Mouse (Mus musculus) heart, embryonic 10.5 days (tissue): ENCODE measurements around the gene Pik3r5. TPM values are rescaled to one million over a fixed set of nuclear protein-coding genes. Genes with fewer than 3 reads are reported as not detected.

ENCODE experiments used
- DNase-seq: peaks from one replicate; pipeline ENCODE4 v3.0.0-alpha.2; 2017; ENCODE audit warnings: low spot score
- H3K27ac ChIP-seq: fragments of 300-500 bp; sonication (generic); 2 replicates; pipeline ENCODE4 v1.5.1; 2016; ENCODE audit warnings: mild to moderate bottlenecking
- H3K27me3 ChIP-seq: fragments of 300-500 bp; sonication (generic); 2 replicates; pipeline ENCODE4 v1.6.1; 2016; ENCODE audit warnings: mild to moderate bottlenecking; ENCODE audit not compliant: poor library complexity, insufficient read depth, severe bottlenecking
- H3K36me3 ChIP-seq: fragments of 300-500 bp; sonication (generic); 2 replicates; pipeline ENCODE4 v1.6.1; 2016; ENCODE audit warnings: mild to moderate bottlenecking, moderate library complexity
- H3K4me1 ChIP-seq: fragments of 300-500 bp; sonication (generic); 2 replicates; pipeline ENCODE4 v1.6.1; 2016; ENCODE audit warnings: mild to moderate bottlenecking
- H3K4me3 ChIP-seq: fragments of 300-500 bp; sonication (generic); 2 replicates; pipeline ENCODE4 v1.5.1; 2016; ENCODE audit warnings: mild to moderate bottlenecking, moderate library complexity
- H3K9me3 ChIP-seq: fragments of 300-500 bp; sonication (generic); 2 replicates; pipeline ENCODE4 v1.6.1; 2016; ENCODE audit warnings: mild to moderate bottlenecking, moderate library complexity
- WGBS: fragments of 180-500 bp; shearing (Covaris S2); methylation state at CpG from one replicate; pipeline ENCODE4 v1.1.7; 2016; 5-methylcytosine and 5-hydroxymethylcytosine counted together
- polyA plus RNA-seq: library from polyadenylated mRNA; unstranded; fragments of >200 nt; fragmentation: Nextera tagmentation; extraction: Ambion mirVana; gene quantifications from 2 replicates; pipeline ENCODE4 v1.2.1, GENCODE M21; 2016

The Pik3r5 gene
- polyA plus RNA-seq, 1 experiment from 2014 or later = 0.48 TPM

DNA sequence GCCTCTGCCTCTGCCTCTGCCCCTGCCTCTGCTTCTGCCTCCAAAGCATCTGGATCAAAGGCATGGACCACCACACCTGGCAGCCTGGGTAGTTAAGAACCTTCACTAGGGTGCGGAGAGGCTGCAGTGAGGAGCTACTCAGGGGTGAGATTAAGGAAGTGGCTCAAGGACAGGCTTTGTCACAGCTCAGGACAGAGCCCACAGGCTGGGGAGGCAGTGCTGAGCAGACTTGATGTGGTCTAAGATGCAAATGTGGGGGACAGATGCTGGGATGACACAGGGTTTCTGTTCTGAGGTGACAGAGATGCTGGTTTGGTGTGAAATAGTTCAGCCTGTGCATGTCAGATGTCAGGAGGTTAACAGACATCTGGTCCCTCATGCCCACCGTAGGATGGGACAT, 70.5 kb downstream of the Pik3r5 start:
- Histone ChIP-seq H3K9me3 (no peaks in the 10 kb centered on the region), H3K4me1 (peaks cover 12% of the 10 kb centered on the region), H3K27ac (no peak overlapping the region), H3K36me3 (no peaks in the 10 kb centered on the region), H3K4me3 (no peak overlapping the region), H3K27me3 (peaks cover 37% of the 10 kb centered on the region; the same call in 1 of the 2 replicates)
- DNase-seq = no peak
- WGBS = 82% methylated on average over 2 of the region's 2 CpGs

DNA sequence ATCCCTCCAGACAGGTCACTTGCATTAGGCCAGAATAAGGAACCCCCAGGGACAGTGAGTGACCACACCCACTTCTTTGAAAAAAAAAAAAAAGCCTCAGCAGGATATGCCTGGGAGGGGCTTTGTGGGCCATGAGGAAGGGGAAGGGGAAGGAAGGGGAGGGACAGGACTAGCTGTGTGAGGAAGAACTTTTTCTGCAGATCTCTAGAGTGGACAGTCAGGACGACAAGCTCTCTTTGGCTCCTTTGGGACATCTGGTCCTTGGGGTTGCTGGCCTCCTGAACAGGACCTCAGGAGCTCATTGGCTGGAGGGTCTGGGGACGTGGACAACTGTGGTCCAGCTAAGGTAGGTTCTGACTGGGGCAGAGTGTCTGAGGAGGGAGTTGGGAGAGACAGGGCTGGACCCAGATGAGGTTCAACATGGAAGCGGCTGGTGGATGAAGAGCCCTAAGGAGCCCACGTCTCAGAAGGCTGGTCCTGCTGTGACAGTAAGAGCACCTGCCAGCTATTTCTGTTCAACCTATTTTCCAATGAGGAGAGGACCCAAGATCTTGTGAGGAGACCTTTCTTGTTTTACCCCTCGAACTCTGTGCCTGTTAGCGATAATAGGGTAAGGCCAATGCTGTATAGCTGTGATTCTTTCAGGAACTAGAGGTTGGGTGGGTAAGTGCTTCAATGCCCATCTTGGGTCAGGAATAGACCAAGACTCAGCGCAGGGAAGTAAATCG, 71.1 kb downstream of the Pik3r5 start, which contains the start of gene Pik3r6:
TSS of gene Pik3r6 (plus strand) at position 118 of the 728 bp plus-strand sequence.
- H3K4me1 ChIP-seq = peaks cover 12% of the 10 kb centered on the region
- H3K27ac ChIP-seq = no peak within 1 kb of the TSS
- 0 out of 2 replicates have a peak within 1 kb of the TSS, but pooled peaks have one; percentile 12 for H3K4me3 ChIP-seq
- no peak for DNase-seq
- H3K9me3 ChIP-seq = no peaks in the 10 kb centered on the region
- peaks cover 37% of the 10 kb centered on the region; the same call in 1 of the 2 replicates for H3K27me3 ChIP-seq
- H3K36me3 ChIP-seq = no peaks in the 10 kb centered on the region
- 77% methylated on average over 8 of the region's 8 CpGs for WGBS

DNA sequence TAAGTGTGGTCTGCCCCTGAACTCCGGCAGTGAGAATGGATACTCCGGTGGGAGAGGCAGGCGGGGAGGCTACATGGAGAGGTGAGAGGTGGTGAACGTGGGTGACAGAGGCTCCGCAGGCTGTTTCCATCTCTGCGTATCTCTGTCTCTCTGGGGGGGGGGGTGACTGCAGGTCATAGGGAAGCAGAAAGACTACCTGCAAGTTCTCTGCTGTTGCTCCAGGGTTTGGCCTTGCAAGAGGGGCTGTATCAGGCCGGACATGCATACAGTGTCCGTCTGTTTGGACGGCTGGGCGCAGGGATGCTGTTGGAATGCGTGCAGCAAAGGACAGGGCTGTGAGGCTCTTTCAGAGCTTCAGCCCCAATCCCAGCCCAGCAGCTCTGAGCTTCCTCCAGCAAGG, 73.0 kb downstream of the Pik3r5 start:
- peaks cover 8% of the 10 kb centered on the region for H3K4me1 ChIP-seq
- 79% methylated on average over 11 of the region's 11 CpGs for WGBS
- H3K9me3 ChIP-seq = no peaks in the 10 kb centered on the region
- no peak overlapping the region for H3K4me3 ChIP-seq
- peaks cover 28% of the 10 kb centered on the region; the same call in 1 of the 2 replicates for H3K27me3 ChIP-seq
- DNase-seq = no peak
- H3K36me3 ChIP-seq = no peaks in the 10 kb centered on the region
- no peak overlapping the region for H3K27ac ChIP-seq

DNA sequence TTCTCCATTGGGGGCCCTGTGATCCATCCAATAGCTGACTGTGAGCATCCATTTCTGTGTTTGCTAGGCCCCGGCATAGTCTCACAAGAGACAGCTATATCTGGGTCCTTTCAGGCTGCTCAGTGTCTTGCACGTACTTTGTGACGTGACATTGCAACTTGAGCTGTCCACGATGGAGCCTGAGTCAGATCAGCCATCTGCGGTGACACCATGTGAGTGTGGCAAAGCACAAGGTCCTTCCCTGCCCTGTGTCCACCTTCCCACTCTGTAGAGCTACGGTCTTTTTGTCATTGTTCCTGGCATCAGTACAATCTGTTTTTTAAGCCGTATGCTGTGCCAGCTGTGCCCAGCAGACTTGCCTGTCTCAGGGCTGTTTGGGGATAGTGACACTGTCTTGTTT, 75.3 kb downstream of the Pik3r5 start:
- peak; percentile 47 for DNase-seq
- Histone ChIP-seq H3K4me3 (no peak overlapping the region), H3K27ac (no peak overlapping the region), H3K4me1 (no peaks in the 10 kb centered on the region), H3K36me3 (no peaks in the 10 kb centered on the region), H3K9me3 (no peaks in the 10 kb centered on the region), H3K27me3 (peaks cover 14% of the 10 kb centered on the region; the same call in 1 of the 2 replicates)
- 79% methylated on average over 7 of the region's 7 CpGs for WGBS

DNA sequence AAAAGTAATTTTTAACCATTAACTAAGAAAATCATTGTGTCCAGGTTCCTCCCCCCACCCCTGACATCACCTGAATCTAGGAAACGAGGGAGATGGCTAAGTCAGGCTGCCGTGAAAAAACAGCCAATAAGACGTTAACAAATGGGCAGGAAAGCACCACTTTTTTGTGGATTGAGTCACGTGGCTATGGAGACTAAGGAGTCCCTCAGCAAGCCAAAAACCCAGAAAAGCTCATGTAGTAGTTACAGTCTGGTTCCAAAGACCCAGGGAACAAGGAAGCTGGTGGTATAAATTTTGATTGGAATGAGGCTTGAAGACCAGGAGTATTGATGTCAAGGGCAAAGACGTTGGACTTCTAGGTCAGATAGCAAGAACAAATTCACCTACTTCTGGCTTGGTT, 76.7 kb downstream of the Pik3r5 start:
- Histone ChIP-seq H3K9me3 (no peaks in the 10 kb centered on the region), H3K27ac (no peak overlapping the region), H3K4me3 (no peak overlapping the region), H3K36me3 (no peaks in the 10 kb centered on the region), H3K27me3 (0 out of 2 replicates have a peak, but pooled peaks cover 3% of the 10 kb centered on the region), H3K4me1 (no peaks in the 10 kb centered on the region)
- DNase-seq = no peak
- WGBS = 62% methylated on average over 5 of the region's 5 CpGs

DNA sequence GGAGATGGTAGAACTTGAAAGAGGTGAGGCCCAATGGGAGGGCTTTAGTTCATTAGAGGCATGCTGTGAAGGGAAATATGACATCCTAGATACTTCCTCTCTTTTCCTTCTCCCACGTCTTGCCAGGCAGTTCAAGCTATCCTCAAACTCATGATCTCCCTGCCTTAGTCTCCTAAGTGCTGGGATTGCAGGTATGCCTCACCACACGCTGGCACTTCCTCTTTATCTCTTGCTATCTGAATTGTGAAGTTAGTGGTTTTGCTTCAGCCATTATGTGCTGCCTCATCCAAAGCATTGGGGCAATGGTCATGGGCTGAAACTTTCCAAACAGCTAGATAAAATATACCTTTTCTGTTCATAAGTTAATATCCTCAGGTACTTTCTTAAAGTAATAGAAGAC, 77.3 kb downstream of the Pik3r5 start:
- no peaks in the 10 kb centered on the region for H3K36me3 ChIP-seq
- no peaks in the 10 kb centered on the region for H3K9me3 ChIP-seq
- no peak overlapping the region for H3K4me3 ChIP-seq
- no peaks in the 10 kb centered on the region for H3K4me1 ChIP-seq
- 0 out of 2 replicates have a peak, but pooled peaks cover 3% of the 10 kb centered on the region for H3K27me3 ChIP-seq
- 54% methylated on average over 2 of the region's 2 CpGs for WGBS
- DNase-seq = no peak
- no peak overlapping the region for H3K27ac ChIP-seq

DNA sequence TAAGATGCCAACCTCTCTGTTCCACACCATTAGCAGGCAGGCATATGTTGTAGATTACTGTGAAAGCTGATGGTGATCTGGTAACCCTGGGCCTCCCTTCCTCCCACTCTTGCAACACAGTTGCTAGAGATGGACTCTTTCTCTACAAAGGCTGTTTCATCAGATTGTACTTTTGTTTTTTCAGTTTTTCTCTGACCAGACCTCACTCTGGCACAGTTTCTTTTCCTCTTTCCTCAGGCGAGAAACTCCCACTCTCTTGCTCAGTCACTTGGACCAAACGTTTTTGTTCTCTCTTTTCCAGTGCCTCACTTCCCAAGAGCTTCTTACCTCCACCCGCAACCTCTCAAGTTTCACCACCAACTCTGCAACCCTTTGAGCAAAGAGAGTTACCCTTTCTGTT, 82.0 kb downstream of the Pik3r5 start:
- Histone ChIP-seq H3K27ac (no peak overlapping the region), H3K4me1 (no peaks in the 10 kb centered on the region), H3K27me3 (no peaks in the 10 kb centered on the region), H3K36me3 (no peaks in the 10 kb centered on the region), H3K4me3 (no peak overlapping the region), H3K9me3 (no peaks in the 10 kb centered on the region)
- no peak for DNase-seq
- WGBS = 48% methylated on average over 3 of the region's 3 CpGs

DNA sequence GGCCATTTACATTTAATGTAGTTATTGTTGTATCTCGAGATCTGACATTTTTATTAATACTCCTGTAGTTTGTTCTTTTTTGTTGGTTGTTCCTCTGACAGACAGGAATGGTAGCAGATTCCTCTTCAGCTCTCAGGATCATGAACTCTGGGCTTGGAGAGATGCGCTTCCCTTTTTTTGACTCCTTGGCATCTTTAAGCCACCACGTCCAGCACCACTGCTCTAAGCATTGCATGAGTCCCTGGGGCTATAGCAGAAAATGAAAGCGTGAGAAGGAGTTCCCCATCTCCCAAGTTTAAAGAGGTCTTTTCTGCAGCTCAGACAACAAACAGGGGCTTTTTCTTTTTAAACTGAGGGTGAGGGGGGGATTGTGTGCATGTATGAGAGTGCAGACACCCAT, 87.4 kb downstream of the Pik3r5 start:
- Histone ChIP-seq H3K36me3 (no peaks in the 10 kb centered on the region), H3K4me1 (no peaks in the 10 kb centered on the region), H3K27ac (no peak overlapping the region), H3K27me3 (no peaks in the 10 kb centered on the region), H3K4me3 (no peak overlapping the region), H3K9me3 (no peaks in the 10 kb centered on the region)
- WGBS = 85% methylated on average over 4 of the region's 4 CpGs
- no peak for DNase-seq

DNA sequence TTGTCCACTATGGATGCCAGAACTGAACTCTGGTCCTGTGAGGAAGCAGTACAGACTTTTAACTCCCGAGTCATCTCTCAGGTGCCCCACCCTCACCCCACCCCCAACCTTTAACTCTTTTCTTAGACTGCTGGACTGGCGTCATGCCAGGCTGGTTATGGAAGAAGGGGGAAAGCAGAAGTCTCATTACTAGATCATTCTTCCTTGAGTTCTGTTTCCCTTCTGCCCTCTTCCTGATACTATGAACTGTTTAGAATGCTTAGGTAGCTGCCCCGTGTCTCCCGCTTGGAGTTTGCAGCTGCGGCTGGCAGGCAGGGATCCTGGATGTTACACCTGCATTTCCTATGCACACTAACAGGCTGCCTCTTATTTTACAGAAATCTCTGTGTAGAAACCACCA, 87.9 kb downstream of the Pik3r5 start:
- Histone ChIP-seq H3K27me3 (no peaks in the 10 kb centered on the region), H3K4me1 (no peaks in the 10 kb centered on the region), H3K9me3 (no peaks in the 10 kb centered on the region), H3K4me3 (no peak overlapping the region), H3K27ac (no peak overlapping the region), H3K36me3 (no peaks in the 10 kb centered on the region)
- DNase-seq = no peak
- 86% methylated on average over 5 of the region's 5 CpGs for WGBS

DNA sequence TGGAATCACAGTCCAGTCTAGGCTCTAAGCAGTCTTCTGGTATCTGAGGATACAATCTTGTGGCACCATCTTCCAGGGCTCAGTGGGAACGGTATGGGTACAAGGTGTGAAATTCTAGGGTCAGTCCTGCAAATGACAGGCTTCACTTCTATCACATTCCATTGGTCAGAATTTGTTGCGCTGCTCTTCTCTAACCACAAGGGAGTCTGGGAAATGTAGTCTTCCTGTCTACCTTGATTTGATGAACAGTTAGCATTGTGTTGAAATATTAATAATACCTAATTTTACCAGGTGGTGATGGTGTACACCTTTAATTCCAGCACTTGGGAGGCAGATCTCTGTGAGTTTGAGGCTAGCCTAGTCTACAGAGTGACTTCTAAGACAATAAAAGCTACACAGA, 88.5 kb downstream of the Pik3r5 start:
- Histone ChIP-seq H3K36me3 (no peaks in the 10 kb centered on the region), H3K4me3 (no peak overlapping the region), H3K4me1 (no peaks in the 10 kb centered on the region), H3K9me3 (no peaks in the 10 kb centered on the region), H3K27me3 (no peaks in the 10 kb centered on the region), H3K27ac (no peak overlapping the region)
- DNase-seq = no peak
- 71% methylated on average over 2 of the region's 2 CpGs for WGBS

DNA sequence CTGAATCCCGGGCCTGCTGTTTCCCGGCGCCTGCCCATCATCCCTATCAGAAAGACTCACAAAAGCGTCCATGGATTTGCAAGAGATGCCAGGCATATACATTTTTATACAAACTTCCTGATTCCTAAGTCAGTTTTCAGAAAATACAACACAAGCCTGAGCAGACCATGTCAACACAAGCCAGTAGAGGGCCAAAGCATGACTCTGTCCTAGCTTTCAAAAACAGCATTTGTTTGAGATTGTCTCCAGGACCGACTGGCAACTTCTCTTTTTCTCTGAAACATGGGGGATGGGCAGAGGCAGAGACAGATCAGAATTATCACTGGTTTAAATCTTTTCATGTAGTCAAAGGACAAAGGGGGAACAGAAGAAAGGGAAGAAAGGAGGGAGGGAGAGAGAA, 89.4 kb downstream of the Pik3r5 start:
- no peaks in the 10 kb centered on the region for H3K9me3 ChIP-seq
- no peaks in the 10 kb centered on the region for H3K27me3 ChIP-seq
- H3K4me3 ChIP-seq = no peak overlapping the region
- DNase-seq = no peak
- WGBS = 72% methylated on average over 5 of the region's 5 CpGs
- H3K36me3 ChIP-seq = no peaks in the 10 kb centered on the region
- H3K4me1 ChIP-seq = no peaks in the 10 kb centered on the region
- no peak overlapping the region for H3K27ac ChIP-seq

DNA sequence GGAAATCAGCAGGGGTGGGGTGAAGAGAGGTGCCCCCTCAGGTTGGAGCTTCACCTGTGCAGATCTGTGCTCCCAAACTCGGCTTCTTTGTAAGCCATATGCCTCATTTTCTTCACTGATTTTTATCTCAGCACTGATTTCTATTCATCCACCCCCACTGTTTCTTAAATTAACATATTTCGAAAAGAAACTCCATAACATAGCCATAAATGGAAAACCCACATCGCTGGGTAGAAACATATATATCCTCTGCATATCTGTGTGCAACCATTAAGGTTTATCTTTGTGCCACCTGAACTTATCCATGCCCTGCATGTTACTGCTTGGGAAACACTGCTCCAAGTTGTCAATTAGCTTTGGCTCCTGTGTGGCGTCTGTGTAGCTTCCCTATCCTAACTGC, 94.5 kb downstream of the Pik3r5 start:
- Histone ChIP-seq H3K4me3 (no peak overlapping the region), H3K27me3 (peaks cover 28% of the 10 kb centered on the region), H3K9me3 (no peaks in the 10 kb centered on the region), H3K27ac (no peak overlapping the region), H3K4me1 (peaks cover 3% of the 10 kb centered on the region; the same call in 1 of the 2 replicates), H3K36me3 (no peaks in the 10 kb centered on the region)
- DNase-seq = no peak
- WGBS = 71% methylated on average over 4 of the region's 4 CpGs

DNA sequence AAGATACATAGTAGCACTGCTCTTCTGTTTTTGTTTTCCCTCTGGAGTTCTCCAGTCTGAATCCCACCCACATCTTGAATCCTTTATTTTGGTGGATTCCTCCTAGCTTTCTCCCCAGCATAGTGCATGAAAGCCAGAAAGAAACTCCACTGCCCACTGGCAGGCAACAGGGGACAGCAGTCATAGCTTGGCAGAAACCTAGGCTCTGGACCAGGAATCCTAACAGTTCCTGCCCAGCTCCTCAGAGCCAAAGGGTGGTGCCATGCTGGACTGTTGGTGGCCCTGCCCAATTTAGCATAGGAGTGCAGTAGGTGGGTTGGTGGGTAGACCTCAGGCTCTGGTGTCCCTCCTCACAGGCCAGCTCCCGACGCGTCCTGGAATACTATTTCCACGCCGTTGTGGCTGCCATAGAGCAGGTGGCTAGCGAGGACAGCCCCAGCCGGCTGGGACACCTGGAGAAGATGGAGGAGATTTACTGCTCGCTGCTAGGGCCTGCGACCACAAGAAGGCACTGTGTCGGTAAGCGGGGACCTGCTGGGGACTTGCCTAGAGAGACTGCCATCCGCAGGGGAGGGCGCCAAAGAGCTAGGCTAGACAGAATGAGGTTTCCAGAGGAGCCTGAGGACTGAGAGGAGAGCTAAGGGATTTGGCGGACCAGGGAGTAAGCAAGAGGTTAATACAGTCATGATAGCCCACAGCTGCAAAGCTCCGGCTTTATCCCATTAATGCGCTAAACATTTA, 99.3 kb downstream of the Pik3r5 start:
- 21% methylated on average over 16 of the region's 16 CpGs for WGBS
- Histone ChIP-seq H3K4me1 (peaks cover 7% of the 10 kb centered on the region; the same call in 1 of the 2 replicates), H3K27me3 (peaks cover 41% of the 10 kb centered on the region), H3K9me3 (no peaks in the 10 kb centered on the region), H3K27ac (no peak overlapping the region), H3K36me3 (no peaks in the 10 kb centered on the region), H3K4me3 (no peak overlapping the region)
- DNase-seq = no peak
